Mouse (Mus musculus) lung, embryonic 16.5 days (tissue): ENCODE data around the gene Zscan4b. TPM values are rescaled to one million over a fixed set of nuclear protein-coding genes. Genes with fewer than 3 reads are reported as not detected.
"Not testable (repeated sequence)": the region's sequence is repeated elsewhere in the genome, so short reads cannot be mapped to it uniquely, and the experiment has no call there.

Experiments used
- ATAC-seq: fragments of 200-750 bp; cut with Nextera tagmentation; 2 replicates; pipeline ENCODE4 v1.8.0; 2017; ENCODE audit warnings: low read depth, mild to moderate bottlenecking, moderate library complexity
- H3K27ac ChIP-seq: fragments of 300-500 bp; sonication (generic); 2 replicates; pipeline ENCODE4 v1.5.1; 2014; ENCODE audit warnings: mild to moderate bottlenecking, control low read depth, low read length
- H3K27me3 ChIP-seq: fragments of 300-500 bp; sonication (generic); 2 replicates; pipeline ENCODE4 v1.6.1; 2014; ENCODE audit warnings: low read depth, low read length, mixed read lengths; ENCODE audit not compliant: control insufficient read depth, insufficient read depth
- H3K36me3 ChIP-seq: fragments of 300-500 bp; sonication (generic); 2 replicates; pipeline ENCODE4 v1.6.1; 2014; ENCODE audit warnings: low read length; ENCODE audit not compliant: control insufficient read depth, insufficient read depth
- H3K4me1 ChIP-seq: fragments of 300-500 bp; sonication (generic); replicated peaks from 2 replicates; pipeline ENCODE4 v1.6.1; 2014; ENCODE audit warnings: low read length, mixed read lengths; ENCODE audit not compliant: control insufficient read depth, insufficient read depth
- H3K4me2 ChIP-seq: fragments of 300-500 bp; sonication (generic); 2 replicates; pipeline ENCODE4 v1.6.1; 2014; ENCODE audit warnings: low read depth, low read length, control low read depth
- H3K4me3 ChIP-seq: fragments of 300-500 bp; sonication (generic); 2 replicates; pipeline ENCODE4 v1.5.1; 2014; ENCODE audit warnings: mild to moderate bottlenecking, low read length, control low read depth
- H3K9ac ChIP-seq: fragments of 300-500 bp; sonication (generic); 2 replicates; pipeline ENCODE4 v1.6.1; 2014; ENCODE audit warnings: low read length, control low read depth
- H3K9me3 ChIP-seq: fragments of 300-500 bp; sonication (generic); 2 replicates; pipeline ENCODE4 v1.6.1; 2016; ENCODE audit warnings: low read length; ENCODE audit not compliant: control insufficient read depth
- WGBS: fragments of 180-500 bp; shearing (Covaris S2); extraction: QIAGEN DNeasy Blood & Tissue Kit; methylation state at CpG from one replicate; pipeline ENCODE4 v1.1.7; 2014; 5-methylcytosine and 5-hydroxymethylcytosine counted together
- polyA plus RNA-seq: library from polyadenylated mRNA; unstranded; fragments of >200 nt; fragmentation: Nextera tagmentation; extraction: Ambion mirVana; gene quantifications from 2 replicates; pipeline ENCODE4 v1.2.1, GENCODE M21; 2015

Zscan4b gene
- not detected in 2 replicates for polyA plus RNA-seq

DNA sequence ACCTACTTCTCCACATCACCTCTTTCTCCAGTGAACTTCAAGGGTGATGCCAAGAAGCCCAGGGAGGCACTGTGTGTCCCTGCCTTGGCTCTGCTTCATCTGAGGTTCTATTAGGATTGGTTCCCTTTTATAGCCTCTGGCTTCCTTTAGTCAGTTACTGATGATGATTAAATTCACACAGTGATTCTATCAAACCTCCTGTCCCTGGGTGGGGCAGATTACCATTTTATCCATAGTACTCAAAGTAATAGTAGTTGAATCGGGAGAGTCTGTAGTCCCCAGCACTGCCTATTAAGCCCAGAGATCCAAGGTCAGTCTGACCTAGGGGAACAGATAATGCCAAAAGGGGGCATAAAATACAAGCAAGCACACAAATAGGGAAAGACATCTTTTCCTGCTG is at the start of gene Zscan4b:
Gene Zscan4b, minus strand, starts transcription at position 101 of the 400 bp plus-strand sequence.
- not testable (repeated sequence) for H3K4me1 ChIP-seq, H3K27ac ChIP-seq, H3K27me3 ChIP-seq, H3K9me3 ChIP-seq, H3K9ac ChIP-seq, ATAC-seq, H3K4me2 ChIP-seq, H3K36me3 ChIP-seq, H3K4me3 ChIP-seq
- 89% methylated on average over 1 of the region's 1 CpGs for WGBS

Other genes starting within 250 kb of the Zscan4b start
- not detected in 2 replicates for gene Nlrp4b, start 217.3 kb downstream of the Zscan4b start, polyA plus RNA-seq
- not detected in 2 replicates for gene Vmn1r71, start 150.7 kb downstream of the Zscan4b start, polyA plus RNA-seq
- not detected in 2 replicates for gene Zscan4c, start 100.7 kb upstream of the Zscan4b start, polyA plus RNA-seq
- gene Zscan4-ps1, start 164.6 kb upstream of the Zscan4b start, polyA plus RNA-seq: not detected in 2 replicates